Comparison of ENCODE assay signal across 8 mouse cellular contexts in the genomic region with DNA sequence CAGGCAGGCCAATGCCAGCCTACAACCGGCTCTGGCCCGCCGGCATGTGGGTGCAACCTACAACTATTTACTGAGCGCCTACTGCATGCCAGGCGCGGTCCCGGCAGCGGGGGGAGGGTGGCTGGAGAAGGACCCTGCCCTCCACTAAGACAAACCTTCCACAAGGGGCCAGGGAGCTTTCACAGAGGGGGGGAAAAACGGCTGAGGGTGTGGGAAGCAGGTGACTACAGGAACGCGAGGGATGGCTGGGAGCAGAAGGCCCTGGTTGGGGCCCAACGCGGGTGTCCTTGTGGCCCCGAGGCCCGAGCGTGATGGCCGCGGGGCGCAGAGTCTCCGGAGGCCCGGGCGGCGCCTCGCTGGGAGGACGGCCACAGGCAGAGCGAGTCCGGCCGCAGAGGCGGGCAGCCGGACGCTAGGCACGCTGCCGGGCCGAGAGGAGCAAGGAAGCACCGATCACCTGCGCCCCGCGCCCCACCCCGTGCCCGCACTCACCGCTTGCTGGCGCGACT. TPM values are rescaled to one million over a fixed set of nuclear protein-coding genes. Genes with fewer than 3 reads are reported as not detected.
DNase-seq lines count a peak whose midpoint lies in the region; ATAC-seq lines count a peak whose summit lies in the region.

No protein-coding gene starts in this region.

- peak; percentile 4; the same call in 1 of the 2 replicates for ATAC-seq in granulocyte monocyte progenitor cell, adult 5-6 weeks (replicated peaks; ENCODE audit: poor library complexity, severe bottlenecking)

- DNase-seq in thymus, postnatal 14 days = peak; percentile 56
- DNase-seq in thymus, postnatal 0 days (ENCODE audit: low spot score) = no peak
- peak; percentile 47 for DNase-seq in cerebellum, adult 8-10 months
- peak; percentile 67 for DNase-seq in kidney, postnatal 10 days
- peak; percentile 50 for DNase-seq in lung, postnatal 10 days
- peak; percentile 62 for DNase-seq in right cerebral cortex, postnatal 25 days
- DNase-seq in retina, postnatal 1 day = no peak

RNA-seq across cellular contexts. Expression of gene Hras, which starts 0.4 kb away (rescaled TPM):
- 58.8 and 66.5 TPM in 2 replicates for polyA plus RNA-seq in thymus, postnatal 0 days (2015; fragmentation: Nextera tagmentation; extraction: Ambion mirVana)
- 57.4 and 69.3 TPM in 2 replicates for total RNA-seq in granulocyte monocyte progenitor cell, adult 5-6 weeks (2014; fragmentation: Nextera tagmentation)
- total RNA-seq in granulocyte monocyte progenitor cell, adult 5-6 weeks (2017) = 24.9 and 28.8 TPM in 2 replicates

RNA-seq across cellular contexts. Expression of gene Lrrc56, which starts 0.6 kb away (rescaled TPM):
- 2.5 and 2.9 TPM in 2 replicates for polyA plus RNA-seq in thymus, postnatal 0 days (2015; fragmentation: Nextera tagmentation; extraction: Ambion mirVana)
- 1.4 and 2.4 TPM in 2 replicates for total RNA-seq in granulocyte monocyte progenitor cell, adult 5-6 weeks (2014; fragmentation: Nextera tagmentation)
- 0.52 and 0.62 TPM in 2 replicates for total RNA-seq in granulocyte monocyte progenitor cell, adult 5-6 weeks (2017)

RNA-seq across cellular contexts. Expression of gene Lmntd2, which starts 20.5 kb away (rescaled TPM):
- polyA plus RNA-seq in thymus, postnatal 0 days (2015; fragmentation: Nextera tagmentation; extraction: Ambion mirVana) = 1.1 and 1.8 TPM in 2 replicates
- 2.2 TPM in 1 of 2 replicates, not detected in the other for total RNA-seq in granulocyte monocyte progenitor cell, adult 5-6 weeks (2014; fragmentation: Nextera tagmentation)
- 0.34 TPM in 1 of 2 replicates, not detected in the other for total RNA-seq in granulocyte monocyte progenitor cell, adult 5-6 weeks (2017)

RNA-seq across cellular contexts. Expression of gene Rnh1, which starts 20.7 kb away (rescaled TPM):
- 71.2 and 72.2 TPM in 2 replicates for polyA plus RNA-seq in thymus, postnatal 0 days (2015; fragmentation: Nextera tagmentation; extraction: Ambion mirVana)
- total RNA-seq in granulocyte monocyte progenitor cell, adult 5-6 weeks (2014; fragmentation: Nextera tagmentation) = 79.1 and 109 TPM in 2 replicates
- total RNA-seq in granulocyte monocyte progenitor cell, adult 5-6 weeks (2017) = 45.2 and 47.7 TPM in 2 replicates

RNA-seq across cellular contexts. Expression of gene Rassf7, which starts 22.3 kb away (rescaled TPM):
- 19.7 and 20.6 TPM in 2 replicates for polyA plus RNA-seq in thymus, postnatal 0 days (2015; fragmentation: Nextera tagmentation; extraction: Ambion mirVana)
- total RNA-seq in granulocyte monocyte progenitor cell, adult 5-6 weeks (2014; fragmentation: Nextera tagmentation) = 3.1 and 4.5 TPM in 2 replicates
- 2.0 and 4.5 TPM in 2 replicates for total RNA-seq in granulocyte monocyte progenitor cell, adult 5-6 weeks (2017)

Comparison
In these comparisons a context has a peak if more than half of its experiments do, and no peak if none do; other contexts are left out.
1. DNase-seq: peak in thymus, postnatal 14 days (single experiment), cerebellum, adult 8-10 months (single experiment), kidney, postnatal 10 days (single experiment), lung, postnatal 10 days (single experiment) and right cerebral cortex, postnatal 25 days (single experiment); none in thymus, postnatal 0 days (single experiment) and retina, postnatal 1 day (single experiment).